Mouse (Mus musculus): Measurements from ENCODE around the gene Serpinb8.

DNA sequence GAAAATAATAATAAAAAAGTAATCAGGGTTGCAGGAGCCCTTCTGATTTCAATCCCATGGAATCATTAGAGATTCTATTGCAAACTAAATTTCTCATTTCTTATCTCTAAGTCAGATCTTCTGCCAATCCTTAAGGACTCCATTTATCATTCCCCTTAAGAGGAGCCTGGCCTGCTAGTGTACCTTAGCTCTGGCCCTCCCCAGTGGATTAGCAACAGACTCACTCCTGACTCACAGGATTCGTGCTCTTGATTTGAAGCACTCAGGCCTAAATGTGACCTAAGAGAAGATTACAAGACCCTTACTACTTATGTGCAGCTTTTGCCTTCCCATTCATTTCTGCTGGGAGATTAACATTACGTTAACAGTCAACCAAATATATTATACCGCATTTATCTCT lies 48.7 kb downstream of the Serpinb8 start:
- TF ChIP-seq EP300 (IDR thresholded peaks at IDR 0.05; ENCODE audit: insufficient read depth, low read depth, low read length) = no peak
- TF ChIP-seq POLR2A (IDR thresholded peaks at IDR 0.05; ENCODE audit: insufficient read depth, low read length) = no peak

All from ES-Bruce4 (cell line).